Mouse (Mus musculus): Measurements from ENCODE around the gene 1700016D06Rik. TPM values are rescaled to one million over a fixed set of nuclear protein-coding genes. Genes with fewer than 3 reads are reported as not detected.
"Not testable (repeated sequence)": the region's sequence is repeated elsewhere in the genome, so short reads cannot be mapped to it uniquely, and the experiment has no call there.

Gene 1700016D06Rik
- polyA plus RNA-seq, 1 experiment from 2014 or later = 0.26 TPM

DNA sequence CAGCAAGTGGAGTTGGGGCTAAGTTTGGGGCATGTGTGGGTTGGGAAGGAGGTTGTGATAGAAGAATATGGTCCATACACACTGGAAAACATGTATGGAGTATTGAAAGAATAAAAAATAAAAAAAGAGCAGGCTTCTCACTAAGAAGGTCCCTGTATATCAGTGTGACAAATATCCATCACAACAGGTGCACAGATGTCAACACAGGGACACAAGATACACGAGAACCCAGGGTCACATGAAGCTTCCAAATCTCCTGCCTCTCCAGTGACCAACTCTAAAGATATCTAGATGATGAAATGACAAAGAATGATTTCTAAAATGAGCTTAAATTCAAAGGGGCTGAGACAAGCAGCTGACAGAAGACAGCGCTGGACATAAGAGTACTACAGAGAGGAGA, 32.6 kb downstream of the 1700016D06Rik start:
- Histone ChIP-seq H3K4me1 (ENCODE audit: control insufficient read depth, insufficient read depth, low read length) (no peaks in the 10 kb centered on the region), H3K4me2 (ENCODE audit: low read depth, low read length) (no peak overlapping the region), H3K27me3 (replicated peaks; ENCODE audit: control insufficient read depth, insufficient read depth, low read length) (no peaks in the 10 kb centered on the region), H3K27ac (replicated peaks; ENCODE audit: low read depth, low read length) (no peak overlapping the region), H3K4me3 (ENCODE audit: low read depth, low read length) (no peak overlapping the region), H3K36me3 (ENCODE audit: control insufficient read depth, insufficient read depth, low read length) (no peaks in the 10 kb centered on the region), H3K9ac (ENCODE audit: low read depth, low read length) (no peak overlapping the region), H3K9me3 (ENCODE audit: control insufficient read depth, low read length) (no peaks in the 10 kb centered on the region)
- no peak for DNase-seq (ENCODE audit: low spot score)
- ATAC-seq (ENCODE audit: low read depth) = no peak
- WGBS = 74% methylated on average over 2 of the region's 2 CpGs

DNA sequence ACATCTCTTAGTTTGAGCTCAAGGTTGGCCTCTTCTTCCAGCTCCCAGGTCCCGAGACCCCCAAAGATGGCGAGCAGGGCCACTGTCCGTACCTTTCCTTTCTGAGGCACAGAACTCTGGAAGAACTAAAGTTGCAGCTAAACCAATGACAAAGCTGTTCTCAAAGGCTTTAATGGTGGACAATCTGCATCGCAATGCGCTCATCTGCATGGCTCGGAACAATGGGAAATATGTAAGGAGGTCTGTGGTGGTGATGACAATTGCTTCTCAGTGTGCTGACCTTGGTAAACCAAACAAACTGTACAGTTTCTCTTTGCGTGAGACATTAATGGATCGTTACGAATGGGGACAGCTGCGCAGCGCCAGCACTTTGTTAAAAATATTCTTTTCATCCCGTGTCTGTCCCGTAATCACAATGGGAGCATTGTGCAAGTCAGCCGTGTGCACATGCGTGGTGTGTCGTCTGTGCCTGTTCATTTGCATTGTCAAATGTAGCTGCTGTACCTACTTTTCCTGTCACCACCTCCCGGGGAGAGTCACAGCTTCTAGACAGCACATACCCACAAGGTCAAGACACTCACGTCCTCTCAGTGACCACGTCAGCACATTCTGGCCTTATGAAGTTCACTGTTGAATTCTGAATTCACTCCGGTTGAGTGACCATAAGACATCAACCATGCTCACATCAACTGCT, 34.7 kb downstream of the 1700016D06Rik start:
- H3K4me1 ChIP-seq (ENCODE audit: control insufficient read depth, insufficient read depth, low read length); DNase-seq (ENCODE audit: low spot score); ATAC-seq (ENCODE audit: low read depth); H3K4me2 ChIP-seq (ENCODE audit: low read depth, low read length); H3K36me3 ChIP-seq (ENCODE audit: control insufficient read depth, insufficient read depth, low read length); H3K27me3 ChIP-seq (replicated peaks; ENCODE audit: control insufficient read depth, insufficient read depth, low read length); H3K4me3 ChIP-seq (ENCODE audit: low read depth, low read length); H3K9me3 ChIP-seq (ENCODE audit: control insufficient read depth, low read length); H3K9ac ChIP-seq (ENCODE audit: low read depth, low read length); H3K27ac ChIP-seq (replicated peaks; ENCODE audit: low read depth, low read length): not testable (repeated sequence)
- 82% methylated on average over 20 of the region's 20 CpGs for WGBS

DNA sequence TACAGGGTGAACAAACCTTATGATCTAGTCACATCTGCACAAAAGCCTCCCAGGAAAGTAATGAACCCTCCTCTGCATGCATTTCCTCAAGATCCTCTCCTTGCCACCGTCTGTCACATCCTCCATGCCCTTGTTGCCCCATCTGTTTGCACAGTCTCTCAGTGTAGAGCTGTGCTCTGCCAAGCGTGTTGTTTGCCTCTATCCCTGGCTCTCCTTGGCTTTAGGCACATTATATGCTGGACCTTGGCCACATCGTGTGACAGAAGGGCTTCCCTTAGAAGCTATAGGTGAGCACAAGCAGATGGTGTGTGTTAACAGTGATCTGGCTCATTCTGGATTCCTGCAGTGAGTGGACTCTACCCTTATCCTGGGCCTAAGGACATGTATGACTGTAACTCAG, 38.9 kb downstream of the 1700016D06Rik start:
- ATAC-seq (ENCODE audit: low read depth) = no peak
- WGBS = 75% methylated on average over 3 of the region's 3 CpGs
- H3K4me3 ChIP-seq (ENCODE audit: low read depth, low read length) = no peak overlapping the region
- no peak overlapping the region for H3K4me2 ChIP-seq (ENCODE audit: low read depth, low read length)
- H3K9ac ChIP-seq (ENCODE audit: low read depth, low read length) = no peak overlapping the region
- no peak for DNase-seq (ENCODE audit: low spot score)
- no peaks in the 10 kb centered on the region for H3K4me1 ChIP-seq (ENCODE audit: control insufficient read depth, insufficient read depth, low read length)
- no peaks in the 10 kb centered on the region for H3K9me3 ChIP-seq (ENCODE audit: control insufficient read depth, low read length)
- no peaks in the 10 kb centered on the region for H3K36me3 ChIP-seq (ENCODE audit: control insufficient read depth, insufficient read depth, low read length)
- H3K27ac ChIP-seq (replicated peaks; ENCODE audit: low read depth, low read length) = no peak overlapping the region
- no peaks in the 10 kb centered on the region for H3K27me3 ChIP-seq (replicated peaks; ENCODE audit: control insufficient read depth, insufficient read depth, low read length)

DNA sequence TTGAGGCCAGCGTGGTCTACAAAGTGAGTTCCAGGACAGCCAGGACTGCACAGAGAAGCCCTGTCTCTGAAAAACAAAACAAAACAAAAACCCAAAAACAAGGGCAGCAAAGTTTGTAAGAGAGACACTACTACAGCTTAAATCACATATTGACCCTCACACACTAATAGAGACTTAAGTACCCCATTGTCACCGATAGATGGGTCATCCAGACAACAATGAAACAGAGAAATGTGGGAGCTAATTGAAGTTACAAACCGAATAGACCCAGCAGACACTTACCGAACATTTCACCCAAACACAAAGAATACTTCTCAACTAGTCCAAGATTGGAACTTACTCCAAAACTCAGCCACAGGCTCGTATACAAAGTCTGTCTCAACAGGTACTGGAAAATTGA, 50.8 kb downstream of the 1700016D06Rik start:
- ATAC-seq (ENCODE audit: low read depth) = no peak
- no peak for DNase-seq (ENCODE audit: low spot score)
- WGBS = 89% methylated on average over 5 of the region's 5 CpGs
- Histone ChIP-seq H3K27me3 (replicated peaks; ENCODE audit: control insufficient read depth, insufficient read depth, low read length) (no peaks in the 10 kb centered on the region), H3K4me1 (ENCODE audit: control insufficient read depth, insufficient read depth, low read length) (peaks cover 5% of the 10 kb centered on the region), H3K36me3 (ENCODE audit: control insufficient read depth, insufficient read depth, low read length) (no peaks in the 10 kb centered on the region), H3K27ac (replicated peaks; ENCODE audit: low read depth, low read length) (no peak overlapping the region), H3K9me3 (ENCODE audit: control insufficient read depth, low read length) (no peaks in the 10 kb centered on the region), H3K4me3 (ENCODE audit: low read depth, low read length) (no peak overlapping the region), H3K4me2 (ENCODE audit: low read depth, low read length) (no peak overlapping the region), H3K9ac (ENCODE audit: low read depth, low read length) (no peak overlapping the region)

DNA sequence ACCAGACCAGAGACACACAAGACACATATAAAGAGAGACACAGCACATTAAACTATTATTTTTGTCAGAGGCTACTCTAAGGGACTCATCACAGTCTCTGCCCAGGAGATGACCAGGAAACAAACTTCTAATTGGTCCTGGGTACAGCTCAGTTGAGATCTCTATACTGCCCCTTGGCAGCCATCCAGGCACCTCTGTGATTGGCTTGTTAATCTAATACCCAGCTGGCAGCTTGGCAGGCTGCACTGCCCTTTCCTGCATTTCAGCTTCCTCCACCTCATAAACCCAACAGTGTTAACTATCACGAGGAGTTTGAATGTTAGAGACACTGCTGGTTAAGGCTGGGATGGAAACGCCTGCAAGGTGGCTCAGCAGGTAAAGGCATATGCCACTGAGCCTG, 57.7 kb downstream of the 1700016D06Rik start:
- no peak for DNase-seq (ENCODE audit: low spot score)
- Histone ChIP-seq H3K4me2 (ENCODE audit: low read depth, low read length) (no peak overlapping the region), H3K9me3 (ENCODE audit: control insufficient read depth, low read length) (0 out of 2 replicates have a peak, but pooled peaks cover 8% of the 10 kb centered on the region), H3K9ac (ENCODE audit: low read depth, low read length) (no peak overlapping the region), H3K36me3 (ENCODE audit: control insufficient read depth, insufficient read depth, low read length) (peaks cover 9% of the 10 kb centered on the region; the same call in 1 of the 2 replicates), H3K27me3 (replicated peaks; ENCODE audit: control insufficient read depth, insufficient read depth, low read length) (no peaks in the 10 kb centered on the region), H3K4me3 (ENCODE audit: low read depth, low read length) (no peak overlapping the region), H3K27ac (replicated peaks; ENCODE audit: low read depth, low read length) (no peak overlapping the region), H3K4me1 (ENCODE audit: control insufficient read depth, insufficient read depth, low read length) (peaks cover 5% of the 10 kb centered on the region)
- ATAC-seq (ENCODE audit: low read depth) = no peak
- 91% methylated on average over 2 of the region's 2 CpGs for WGBS

DNA sequence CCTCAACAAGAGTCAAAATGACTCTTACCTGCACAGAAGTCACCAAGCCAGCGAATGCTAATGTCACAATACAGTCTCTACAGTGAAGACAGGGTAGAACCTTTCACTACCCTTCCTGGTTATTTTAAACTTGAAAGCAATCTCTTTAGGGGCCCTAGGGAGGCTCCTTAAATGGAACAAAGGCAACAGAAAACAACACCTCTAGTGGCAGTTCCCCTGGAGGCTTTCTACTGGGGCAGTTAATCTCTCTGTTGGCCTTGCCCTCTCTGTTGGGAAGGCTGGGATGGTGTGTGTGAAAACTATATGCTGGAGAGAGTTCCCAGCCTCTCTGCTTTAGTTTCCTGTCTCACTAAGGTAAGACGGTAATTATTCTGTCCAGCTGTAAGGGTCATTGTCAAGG, 60.3 kb downstream of the 1700016D06Rik start:
- H3K4me1 ChIP-seq (ENCODE audit: control insufficient read depth, insufficient read depth, low read length) = peaks cover 9% of the 10 kb centered on the region
- H3K9me3 ChIP-seq (ENCODE audit: control insufficient read depth, low read length) = 0 out of 2 replicates have a peak, but pooled peaks cover 8% of the 10 kb centered on the region
- H3K27me3 ChIP-seq (replicated peaks; ENCODE audit: control insufficient read depth, insufficient read depth, low read length) = no peaks in the 10 kb centered on the region
- H3K4me2 ChIP-seq (ENCODE audit: low read depth, low read length) = no peak overlapping the region
- peaks cover 9% of the 10 kb centered on the region; the same call in 1 of the 2 replicates for H3K36me3 ChIP-seq (ENCODE audit: control insufficient read depth, insufficient read depth, low read length)
- DNase-seq (ENCODE audit: low spot score) (no peak), ATAC-seq (ENCODE audit: low read depth) (no peak)
- H3K4me3 ChIP-seq (ENCODE audit: low read depth, low read length) = no peak overlapping the region
- no peak overlapping the region for H3K9ac ChIP-seq (ENCODE audit: low read depth, low read length)
- 39% methylated on average over 2 of the region's 2 CpGs for WGBS
- no peak overlapping the region for H3K27ac ChIP-seq (replicated peaks; ENCODE audit: low read depth, low read length)

DNA sequence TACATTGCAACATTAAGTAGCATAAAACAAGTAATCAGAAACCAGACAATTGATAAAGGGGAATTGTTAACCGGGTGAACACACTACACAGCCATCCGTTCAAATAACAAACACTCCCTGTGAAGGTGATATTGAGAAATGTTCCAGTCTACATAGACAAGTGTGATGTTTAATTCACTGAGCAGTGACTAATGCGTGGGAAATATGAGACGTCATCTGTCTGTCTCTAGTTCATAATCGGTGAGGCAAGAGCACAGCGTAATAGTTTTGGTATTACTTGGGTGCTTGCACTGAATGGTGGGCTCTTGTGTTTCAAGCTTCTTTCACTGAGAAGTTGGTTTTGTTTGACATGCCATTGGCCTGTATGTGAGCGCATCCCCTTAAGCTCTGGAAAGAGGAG, 63.3 kb downstream of the 1700016D06Rik start:
- no peak for DNase-seq (ENCODE audit: low spot score)
- 0 out of 2 replicates have a peak, but pooled peaks cover 8% of the 10 kb centered on the region for H3K9me3 ChIP-seq (ENCODE audit: control insufficient read depth, low read length)

DNA sequence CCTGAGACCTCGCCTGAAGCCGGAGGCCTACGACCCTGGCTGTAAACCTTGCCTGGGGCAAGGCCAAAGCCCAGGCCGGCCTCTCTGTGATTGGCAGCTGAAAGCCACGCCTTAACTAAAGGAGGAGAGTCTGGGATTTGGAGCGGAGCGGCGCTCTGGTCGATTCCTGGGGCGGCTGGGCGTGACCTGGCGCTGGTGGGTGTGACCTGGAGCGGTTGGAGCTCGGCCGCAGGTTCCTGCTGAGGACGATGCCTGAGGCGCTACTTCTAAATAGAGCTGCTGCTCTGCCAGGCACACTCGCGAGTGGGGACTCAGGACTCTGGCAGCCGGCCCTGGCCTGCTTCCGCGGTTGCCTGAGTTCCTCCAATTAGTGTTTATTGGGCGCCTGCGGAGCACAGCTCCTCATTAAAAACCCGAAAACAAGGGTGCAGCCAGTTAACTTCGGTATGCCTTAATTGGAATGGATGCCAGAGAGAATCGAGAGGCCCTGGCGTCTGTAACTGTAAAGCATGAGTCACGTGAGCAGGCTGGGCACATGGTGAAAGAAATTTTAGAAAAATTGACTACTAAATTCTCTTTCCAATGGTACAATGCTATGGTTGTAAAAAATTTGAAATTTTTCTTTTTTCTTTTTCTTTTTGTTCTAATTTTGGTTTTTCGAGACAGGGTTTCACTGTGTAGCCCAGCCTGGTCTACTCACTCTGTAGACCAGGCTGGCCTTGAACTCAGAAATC, 64.4 kb downstream of the 1700016D06Rik start:
- Histone ChIP-seq H3K4me1 (ENCODE audit: control insufficient read depth, insufficient read depth, low read length) (peaks cover 25% of the 10 kb centered on the region), H3K9ac (ENCODE audit: low read depth, low read length) (peak overlapping the region; percentile 91), H3K27me3 (replicated peaks; ENCODE audit: control insufficient read depth, insufficient read depth, low read length) (no peaks in the 10 kb centered on the region), H3K36me3 (ENCODE audit: control insufficient read depth, insufficient read depth, low read length) (peaks cover 24% of the 10 kb centered on the region), H3K27ac (replicated peaks; ENCODE audit: low read depth, low read length) (peak overlapping the region; percentile 98), H3K4me2 (ENCODE audit: low read depth, low read length) (peak overlapping the region; percentile 91), H3K4me3 (ENCODE audit: low read depth, low read length) (peak overlapping the region; percentile 99), H3K9me3 (ENCODE audit: control insufficient read depth, low read length) (0 out of 2 replicates have a peak, but pooled peaks cover 5% of the 10 kb centered on the region)
- 6% methylated on average over 28 of the region's 30 CpGs for WGBS
- DNase-seq (ENCODE audit: low spot score) (peak; percentile 93), ATAC-seq (ENCODE audit: low read depth) (peak; percentile 59)

More for the DNA sequence above, 63.3 kb downstream of the 1700016D06Rik start:
- 88% methylated on average over 7 of the region's 7 CpGs for WGBS
- Histone ChIP-seq H3K36me3 (ENCODE audit: control insufficient read depth, insufficient read depth, low read length) (peaks cover 14% of the 10 kb centered on the region; the same call in 1 of the 2 replicates), H3K27ac (replicated peaks; ENCODE audit: low read depth, low read length) (no peak overlapping the region), H3K4me1 (ENCODE audit: control insufficient read depth, insufficient read depth, low read length) (peaks cover 23% of the 10 kb centered on the region), H3K4me2 (ENCODE audit: low read depth, low read length) (no peak overlapping the region), H3K27me3 (replicated peaks; ENCODE audit: control insufficient read depth, insufficient read depth, low read length) (no peaks in the 10 kb centered on the region), H3K9ac (ENCODE audit: low read depth, low read length) (no peak overlapping the region), H3K4me3 (ENCODE audit: low read depth, low read length) (no peak overlapping the region)
- ATAC-seq (ENCODE audit: low read depth) = no peak
